Mouse (Mus musculus): ENCODE results near the gene Col18a1.

GRCm38 (mm10) chr10:77031768-77032375, 134.5 kb downstream of the Col18a1 start, which contains the start of gene Slc19a1:
- TF ChIP-seq ZC3H11A (IDR thresholded peaks at IDR 0.05; ENCODE audit: borderline replicate concordance, low read depth, low read length), result no peak; the same call in 1 of the 2 replicates
- TF ChIP-seq HCFC1 (IDR thresholded peaks at IDR 0.05; ENCODE audit: borderline replicate concordance, insufficient read depth, low read length), result no peak

Data from ES-E14 (cell line).